Mouse (Mus musculus): Measurements from ENCODE around the gene Klhl30.

Klhl30 gene

GRCm38 (mm10) chr1:91365816-91366214, 15.0 kb downstream of the Klhl30 start:
- no peak for DNase-seq

DNA sequence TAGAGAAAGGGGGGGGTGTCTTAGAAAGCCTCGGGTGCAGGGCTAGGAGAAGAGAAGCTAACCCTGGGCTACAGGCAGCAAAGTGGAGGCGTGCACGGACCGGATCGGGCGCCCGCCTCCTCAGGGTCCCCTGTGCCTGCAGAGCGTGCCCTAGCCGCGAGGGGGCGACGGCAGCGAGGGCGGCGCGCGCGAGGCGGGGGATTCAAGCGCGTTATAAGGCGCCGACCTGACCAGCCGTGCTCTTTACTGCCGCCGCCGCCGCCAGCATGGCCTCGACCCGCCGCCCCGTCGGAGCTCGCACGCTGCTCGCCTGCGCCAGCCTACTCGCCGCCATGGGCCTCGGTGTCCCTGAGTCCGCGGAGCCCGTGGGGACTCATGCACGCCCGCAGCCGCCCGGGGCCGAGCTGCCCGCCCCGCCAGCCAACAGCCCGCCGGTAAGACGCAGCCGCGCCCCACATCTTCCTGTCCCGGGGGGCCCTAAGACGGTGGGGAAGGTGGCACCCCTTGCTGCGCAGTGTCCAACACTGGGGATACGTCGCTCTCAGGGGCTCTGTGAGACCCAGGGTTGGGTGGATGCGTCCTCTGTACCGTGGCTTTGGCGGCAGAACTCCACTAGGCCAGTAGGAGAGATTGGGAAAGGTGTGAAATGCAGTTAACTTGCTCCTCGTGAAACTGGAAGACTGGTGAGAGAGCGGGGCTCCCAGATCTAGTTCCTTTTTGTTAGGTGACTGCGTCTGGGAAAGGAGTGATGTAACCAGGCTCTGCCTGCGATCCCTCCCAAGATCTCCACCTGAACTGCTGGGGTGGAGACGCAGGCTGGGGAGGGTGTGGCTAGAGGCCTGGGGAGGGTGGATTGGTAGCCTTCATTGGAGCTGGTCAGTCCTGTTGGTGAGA, 15.6 kb downstream of the Klhl30 start, which contains the start of gene Erfe:
Gene Erfe, plus strand, starts transcription at position 216 of the 894 bp plus-strand sequence.
- peak; percentile 58 to 71 for DNase-seq

DNA sequence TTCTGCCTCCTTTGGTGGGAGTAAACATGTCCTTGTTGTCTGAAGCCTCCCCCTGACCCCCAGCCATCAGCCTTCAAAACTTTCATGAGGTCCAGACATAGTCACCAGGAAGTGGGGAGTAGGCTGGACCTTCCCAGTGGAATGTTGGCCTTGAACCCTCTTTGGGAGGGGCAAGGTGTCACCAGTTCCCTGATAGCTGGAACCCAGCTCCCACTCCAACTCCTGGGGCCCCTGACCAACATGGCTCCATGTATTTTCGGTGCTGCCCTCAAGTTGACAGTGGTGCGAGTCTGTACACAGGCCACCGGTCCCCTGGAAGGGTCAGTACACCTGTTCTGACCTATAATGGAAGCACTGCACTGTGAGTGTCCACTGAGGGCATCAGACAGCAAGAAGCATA, 16.5 kb downstream of the Klhl30 start:
- DNase-seq, result no peak

- DNase-seq, result no peak
Measured at GRCm38 (mm10) chr1:91369408-91369807, 18.6 kb downstream of the Klhl30 start.

DNA sequence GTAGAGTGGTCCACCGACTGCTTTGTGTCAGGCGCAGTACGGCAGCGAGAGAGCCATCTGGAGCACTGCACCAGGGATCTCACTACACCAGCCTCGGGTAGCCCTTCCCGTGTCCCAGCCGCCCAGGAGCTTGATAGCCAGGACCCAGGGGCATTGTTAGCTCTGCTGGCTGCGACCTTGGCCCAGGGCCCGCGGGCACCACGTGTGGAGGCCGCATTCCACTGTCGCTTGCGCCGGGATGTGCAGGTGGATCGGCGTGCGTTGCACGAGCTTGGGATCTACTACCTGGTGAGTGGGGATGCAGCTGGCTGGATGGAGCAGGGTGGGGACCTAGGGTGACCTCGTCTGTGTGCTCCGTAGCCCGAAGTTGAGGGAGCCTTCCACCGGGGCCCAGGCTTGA, 19.2 kb downstream of the Klhl30 start:
- no peak for DNase-seq

DNA sequence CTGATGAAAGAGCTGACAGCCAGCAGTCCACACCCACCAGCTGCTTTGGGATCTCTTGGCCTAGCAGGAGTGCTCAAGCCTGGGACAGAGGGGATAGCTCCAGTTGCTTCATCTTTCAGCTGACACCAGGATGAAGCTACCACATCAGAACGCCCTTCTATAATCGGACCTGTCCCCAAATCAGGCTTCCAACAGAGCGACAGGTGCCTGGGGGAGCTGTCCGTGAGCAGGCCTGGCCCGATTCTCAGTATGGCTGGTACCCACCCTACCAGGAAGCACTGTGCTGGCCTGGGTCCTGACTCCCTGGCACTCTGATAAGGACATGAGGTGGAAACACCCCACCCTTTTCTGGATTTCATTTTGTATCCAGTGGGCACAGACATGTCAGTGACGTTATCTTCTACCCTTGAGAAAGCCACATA, 22.6 kb downstream of the Klhl30 start:
- no peak for DNase-seq

GRCm38 (mm10) chr1:91380453-91381090, 29.8 kb downstream of the Klhl30 start:
- peak; percentile 64 to 73 for DNase-seq

DNA sequence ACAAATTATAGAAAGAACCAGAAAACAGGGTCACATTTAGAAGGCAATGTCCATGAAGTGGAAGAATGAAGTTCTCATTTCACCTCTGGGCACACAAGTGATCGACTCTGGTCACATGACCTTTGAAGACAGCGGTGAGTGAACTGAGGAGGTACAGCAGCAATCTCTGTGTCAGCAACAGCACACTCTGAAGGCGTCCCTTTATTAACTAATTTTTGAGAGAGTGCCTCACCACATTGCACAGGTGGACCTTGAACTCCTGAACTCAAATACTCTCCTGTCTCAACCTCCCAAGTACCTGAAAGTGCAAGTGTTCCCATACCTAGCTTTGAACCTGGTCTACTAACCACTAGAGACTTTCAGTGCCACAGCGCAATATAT, 30.3 kb downstream of the Klhl30 start:
- no peak for DNase-seq

DNA sequence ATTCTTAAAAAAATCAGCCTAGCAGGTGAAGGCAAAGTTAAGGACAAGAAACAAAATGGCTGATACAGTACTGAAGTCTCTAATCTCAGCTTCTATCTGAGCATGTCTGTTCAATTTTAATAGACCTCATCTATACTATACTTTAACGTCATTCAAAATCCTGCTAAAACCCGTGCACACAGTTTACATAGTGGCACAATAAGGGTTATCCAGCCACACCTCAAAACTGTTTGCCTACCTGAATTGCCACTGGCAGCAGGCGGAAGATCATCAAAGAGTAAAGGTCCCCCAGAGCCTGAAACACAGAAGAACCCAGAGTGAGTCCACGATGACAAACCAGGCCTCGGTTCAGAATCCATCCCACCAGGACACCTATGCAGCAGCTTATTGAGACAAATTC, 39.6 kb downstream of the Klhl30 start:
- no peak for DNase-seq

GRCm38 (mm10) chr1:91397927-91398259, 47.1 kb downstream of the Klhl30 start:
- no peak for DNase-seq

GRCm38 (mm10) chr1:91398260-91399062, 47.6 kb downstream of the Klhl30 start, which contains the start of gene Ilkap:
TSS of gene Ilkap (minus strand) at chr1:91398815.
- DNase-seq, result peak; percentile 83 to 85

GRCm38 (mm10) chr1:91404976-91405375, 54.2 kb downstream of the Klhl30 start:
- no peak for DNase-seq

GRCm38 (mm10) chr1:91405406-91406169, 54.8 kb downstream of the Klhl30 start:
- DNase-seq, result peak; percentile 44 to 61

DNA sequence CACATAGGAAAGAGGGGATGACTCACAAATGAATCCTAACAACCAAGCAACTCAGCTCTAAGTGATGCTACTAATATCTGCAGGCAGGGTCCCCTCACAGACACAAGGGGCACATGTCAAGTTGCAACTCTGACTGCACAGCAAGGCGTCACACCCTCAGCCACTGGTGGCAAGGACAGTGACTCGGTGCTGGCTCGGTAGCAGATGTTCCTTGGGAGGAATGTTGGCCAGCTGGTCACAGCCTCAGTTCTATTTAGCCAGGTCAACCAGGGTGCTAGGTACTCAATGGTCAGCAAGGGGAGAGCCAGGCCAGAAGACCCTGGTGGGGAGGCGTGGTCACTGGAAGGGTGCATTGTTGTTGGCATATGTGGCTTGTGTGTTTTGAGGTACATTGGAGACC, 57.0 kb downstream of the Klhl30 start:
- DNase-seq, result no peak

- no peak for DNase-seq
Measured at GRCm38 (mm10) chr1:91411631-91412285, 60.9 kb downstream of the Klhl30 start.

Measured in lung, adult 18-20 months (tissue).